Mouse (Mus musculus) ES-Bruce4 (cell line): ENCODE data around the gene C87436.

ENCODE experiments used
- CTCF ChIP-seq: IDR thresholded peaks from one replicate; pipeline ENCODE4 v1.8.1; 2011; ENCODE audit warnings: low read depth, low read length
- EP300 ChIP-seq: IDR thresholded peaks from 2 replicates; pipeline ENCODE4 v1.6.1; 2011; ENCODE audit warnings: low read depth, low read length; ENCODE audit not compliant: insufficient read depth
- POLR2A ChIP-seq: IDR thresholded peaks from one replicate; pipeline ENCODE4 v1.8.1; 2011; ENCODE audit warnings: low read length; ENCODE audit not compliant: insufficient read depth

- TF ChIP-seq POLR2A (no peak), CTCF (no peak), EP300 (no peak)
Measured at GRCm38 (mm10) chr6:86474072-86474471, 35.9 kb downstream of the C87436 start.
